Mouse (Mus musculus) 3134 (cell line): ENCODE data around the gene Slc5a4a.

Experiments
- DNase-seq: peaks from one replicate; pipeline ENCODE4 v3.0.0-alpha.2; 2011; ENCODE audit warnings: low spot score; ENCODE audit not compliant: insufficient read length; ENCODE audit errors: extremely low read depth

Gene Slc5a4a

GRCm38 (mm10) chr10:76217056-76217455 lies 69.8 kb downstream of the Slc5a4a start:
- no peak for DNase-seq

GRCm38 (mm10) chr10:76218240-76218639 lies 71.0 kb downstream of the Slc5a4a start:
- no peak for DNase-seq

DNA sequence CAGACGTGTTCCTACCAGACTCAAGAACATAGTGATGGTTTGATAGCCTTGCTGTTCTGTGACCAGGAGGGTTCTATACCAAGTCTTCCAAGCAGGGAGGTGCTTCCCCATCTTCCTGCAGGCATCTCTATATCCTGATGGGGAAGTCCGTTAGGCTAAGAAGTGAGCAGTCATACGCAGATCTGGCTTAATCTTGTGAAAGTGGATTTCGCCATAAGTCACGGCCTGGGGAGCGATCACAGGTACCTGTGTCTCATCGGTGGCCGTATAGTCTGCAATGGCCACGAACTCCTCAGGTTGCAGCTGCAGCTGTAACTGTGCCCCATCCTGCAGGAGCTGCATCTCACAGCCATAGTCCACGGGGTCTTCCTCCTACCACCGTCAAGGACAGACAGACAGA lies 78.7 kb downstream of the Slc5a4a start:
- DNase-seq, result no peak

DNA sequence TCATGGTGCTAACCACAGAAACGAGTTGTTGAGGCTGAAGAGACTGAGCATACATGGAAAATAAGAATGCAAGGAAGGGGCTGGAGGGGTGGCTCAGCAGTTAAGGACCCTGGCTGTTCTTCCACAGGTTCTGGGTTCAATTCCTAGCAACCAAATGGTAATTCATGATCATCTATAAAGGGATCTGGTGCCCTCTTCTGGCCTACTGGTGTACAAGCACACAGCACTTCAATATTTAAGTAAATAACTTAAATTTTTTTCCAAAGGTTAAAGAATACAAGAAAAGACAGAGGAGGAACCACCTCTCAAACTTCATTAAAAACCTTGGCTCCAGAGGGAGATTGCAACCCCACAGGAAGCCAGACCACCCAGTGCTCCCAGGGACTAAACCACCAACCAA lies 82.4 kb downstream of the Slc5a4a start:
- no peak for DNase-seq

- peak; percentile 86 for DNase-seq
Measured at GRCm38 (mm10) chr10:76237341-76238225, 90.3 kb downstream of the Slc5a4a start, which contains the start of gene Prmt2. TSS of gene Prmt2 (minus strand) at chr10:76237865.
